Mouse (Mus musculus) hindbrain, embryonic 15.5 days (tissue): Measurements from ENCODE around the gene 4930438A08Rik. TPM values are rescaled to one million over a fixed set of nuclear protein-coding genes. Genes with fewer than 3 reads are reported as not detected.
A peak's percentile ranks its signal among the peaks of the same experiment; 100 is the strongest.

Source experiments
- ATAC-seq: fragments of 200-750 bp; cut with Nextera tagmentation; 2 replicates; pipeline ENCODE4 v1.8.0; 2017; ENCODE audit warnings: low read depth, moderate number of reproducible peaks, moderate TSS enrichment; ENCODE audit not compliant: low FRiP score
- H3K27ac ChIP-seq: fragments of 300-500 bp; sonication (generic); replicated peaks from 2 replicates; pipeline ENCODE4 v1.5.1; 2015; ENCODE audit warnings: mild to moderate bottlenecking, inconsistent platforms
- H3K27me3 ChIP-seq: fragments of 300-500 bp; sonication (generic); 2 replicates; pipeline ENCODE4 v1.6.1; 2015; ENCODE audit warnings: control low read depth, inconsistent platforms
- H3K36me3 ChIP-seq: fragments of 300-500 bp; sonication (generic); 2 replicates; pipeline ENCODE4 v1.6.1; 2015; ENCODE audit warnings: control low read depth, inconsistent platforms
- H3K4me1 ChIP-seq: fragments of 300-500 bp; sonication (generic); replicated peaks from 2 replicates; pipeline ENCODE4 v1.6.1; 2015; ENCODE audit warnings: control low read depth, inconsistent platforms
- H3K4me2 ChIP-seq: fragments of 300-500 bp; sonication (generic); 2 replicates; pipeline ENCODE4 v1.6.1; 2015; ENCODE audit warnings: moderate library complexity, mild to moderate bottlenecking, inconsistent platforms
- H3K4me3 ChIP-seq: fragments of 300-500 bp; sonication (generic); 2 replicates; pipeline ENCODE4 v1.5.1; 2015; ENCODE audit warnings: mild to moderate bottlenecking, inconsistent platforms
- H3K9ac ChIP-seq: fragments of 300-500 bp; sonication (generic); 2 replicates; pipeline ENCODE4 v1.6.1; 2015; ENCODE audit warnings: inconsistent platforms
- H3K9me3 ChIP-seq: fragments of 300-500 bp; sonication (generic); 2 replicates; pipeline ENCODE4 v1.6.1; 2016; ENCODE audit warnings: control low read depth, inconsistent platforms
- WGBS: fragments of 180-500 bp; shearing (Covaris S2); methylation state at CpG from one replicate; pipeline ENCODE4 v1.1.7; 2015; 5-methylcytosine and 5-hydroxymethylcytosine counted together
- polyA plus RNA-seq: library from polyadenylated mRNA; unstranded; fragments of >200 nt; fragmentation: Nextera tagmentation; extraction: Ambion mirVana; gene quantifications from 2 replicates; pipeline ENCODE4 v1.2.1, GENCODE M21; 2015

4930438A08Rik gene
- polyA plus RNA-seq, 1 experiment from 2014 or later: not detected

DNA sequence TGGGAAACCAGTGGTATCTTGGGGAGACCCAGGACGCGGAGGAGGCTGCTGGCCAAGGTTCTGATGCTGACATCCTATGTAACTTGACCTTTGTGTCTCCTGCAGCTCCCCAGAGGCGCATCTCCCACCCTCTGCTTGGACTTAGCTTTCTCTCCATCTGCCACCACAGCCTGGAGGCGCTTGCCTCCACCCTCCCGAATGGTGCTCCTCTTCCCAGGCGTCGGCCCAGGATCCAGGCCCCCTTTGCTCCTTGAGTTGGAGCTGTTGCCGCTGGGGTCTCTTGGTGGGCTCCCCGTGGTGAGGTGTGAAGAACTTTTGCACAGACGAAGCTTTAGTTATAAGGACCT is 56.5 kb downstream of the 4930438A08Rik start:
- Histone ChIP-seq H3K9ac (peak overlapping the region; percentile 69), H3K9me3 (no peaks in the 10 kb centered on the region), H3K36me3 (peaks cover 25% of the 10 kb centered on the region), H3K27ac (no peak overlapping the region), H3K4me3 (peak overlapping the region; percentile 96), H3K4me1 (peaks cover 55% of the 10 kb centered on the region), H3K4me2 (peak overlapping the region; percentile 85), H3K27me3 (no peaks in the 10 kb centered on the region)
- WGBS: 23% methylated on average over 10 of the region's 10 CpGs
- peak; percentile 13; the same call in 1 of the 2 replicates for ATAC-seq

DNA sequence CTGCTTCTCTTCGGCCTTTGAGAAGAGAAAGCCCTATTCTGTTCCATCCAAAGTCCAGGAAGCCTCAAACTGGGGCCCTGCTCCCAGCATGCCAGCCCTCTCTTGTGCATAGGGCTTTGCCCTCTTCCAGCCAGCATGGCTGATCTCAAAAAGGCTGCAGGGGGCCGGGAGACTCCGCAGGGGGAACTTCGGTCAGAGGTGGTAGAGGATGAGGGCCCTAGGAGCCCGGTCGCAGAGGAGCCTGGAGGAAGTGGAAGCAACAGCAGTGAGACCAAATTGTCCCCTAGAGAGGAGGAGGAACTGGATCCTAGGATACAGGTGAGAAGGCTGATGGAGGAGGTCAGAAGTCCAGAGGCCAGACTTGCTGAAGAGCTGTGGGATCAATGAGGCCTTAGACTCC is 56.9 kb downstream of the 4930438A08Rik start:
- Histone ChIP-seq H3K9me3 (no peaks in the 10 kb centered on the region), H3K4me3 (peak overlapping the region; percentile 96), H3K27ac (no peak overlapping the region), H3K27me3 (no peaks in the 10 kb centered on the region), H3K36me3 (peaks cover 28% of the 10 kb centered on the region), H3K4me2 (peak overlapping the region; percentile 85), H3K4me1 (peaks cover 55% of the 10 kb centered on the region), H3K9ac (peak overlapping the region; percentile 69)
- ATAC-seq: no peak
- 85% methylated on average over 6 of the region's 6 CpGs for WGBS

DNA sequence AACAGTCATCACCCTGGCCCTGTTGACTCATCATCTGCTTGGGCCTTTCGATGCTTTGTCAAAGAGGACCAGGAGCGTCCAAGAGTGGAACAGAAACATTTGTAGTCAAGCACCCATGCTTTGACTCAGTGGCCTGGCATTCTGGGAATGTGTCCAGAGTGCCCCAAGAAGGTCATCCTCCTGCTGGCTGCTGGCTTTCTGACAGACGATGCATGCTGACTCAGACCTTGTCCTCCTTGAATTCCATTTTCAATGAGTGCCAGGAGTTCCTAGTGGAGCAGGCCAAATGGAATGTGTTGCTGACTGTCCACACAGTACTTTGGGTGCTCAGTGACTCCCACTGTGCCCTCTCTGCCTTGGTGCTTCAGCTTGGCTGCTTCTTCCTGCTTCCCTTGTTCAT is 60.1 kb downstream of the 4930438A08Rik start:
- H3K27ac ChIP-seq: no peak overlapping the region
- H3K9me3 ChIP-seq: no peaks in the 10 kb centered on the region
- H3K4me3 ChIP-seq: no peak overlapping the region
- H3K9ac ChIP-seq: no peak overlapping the region
- no peaks in the 10 kb centered on the region for H3K27me3 ChIP-seq
- H3K4me2 ChIP-seq: no peak overlapping the region
- H3K4me1 ChIP-seq: peaks cover 40% of the 10 kb centered on the region
- ATAC-seq: no peak
- 67% methylated on average over 3 of the region's 3 CpGs for WGBS
- H3K36me3 ChIP-seq: peaks cover 38% of the 10 kb centered on the region

Other genes starting within 250 kb of the 4930438A08Rik start
- 0.16 TPM in 1 of 2 replicates, not detected in the other for gene Gm12248, start 181.7 kb upstream of the 4930438A08Rik start, polyA plus RNA-seq
- gene Cnot8, start 170.6 kb upstream of the 4930438A08Rik start, polyA plus RNA-seq: 103 and 106 TPM in 2 replicates
- 13.2 and 17.0 TPM in 2 replicates for gene Gemin5, start 106.3 kb upstream of the 4930438A08Rik start, polyA plus RNA-seq
- 90.5 and 93.9 TPM in 2 replicates for gene Mrpl22, start 103.1 kb upstream of the 4930438A08Rik start, polyA plus RNA-seq
- gene Igtp, start 75.2 kb upstream of the 4930438A08Rik start, polyA plus RNA-seq: 2.2 and 3.3 TPM in 2 replicates
- gene Irgm2, start 75.2 kb upstream of the 4930438A08Rik start, polyA plus RNA-seq: 1.3 and 1.8 TPM in 2 replicates
- gene Zfp692, start 32.3 kb downstream of the 4930438A08Rik start, polyA plus RNA-seq: 30.2 and 30.8 TPM in 2 replicates
- gene Zfp672, start 55.5 kb downstream of the 4930438A08Rik start, polyA plus RNA-seq: 37.5 and 39.4 TPM in 2 replicates
- gene Sh3bp5l, start 55.9 kb downstream of the 4930438A08Rik start, polyA plus RNA-seq: 48.4 and 51.9 TPM in 2 replicates
- gene Lypd8, start 104.2 kb downstream of the 4930438A08Rik start, polyA plus RNA-seq: 0.39 TPM in 1 of 2 replicates, not detected in the other
- not detected in 2 replicates for gene 1810065E05Rik, start 146.3 kb downstream of the 4930438A08Rik start, polyA plus RNA-seq
- gene Gm12253, start 157.8 kb downstream of the 4930438A08Rik start, polyA plus RNA-seq: not detected in 2 replicates
- gene Lypd9, start 178.1 kb downstream of the 4930438A08Rik start, polyA plus RNA-seq: not detected in 2 replicates
- gene Olfr30, start 187.5 kb downstream of the 4930438A08Rik start, polyA plus RNA-seq: not detected in 2 replicates
- gene Olfr332, start 217.8 kb downstream of the 4930438A08Rik start, polyA plus RNA-seq: not detected in 2 replicates
- gene Olfr331, start 227.8 kb downstream of the 4930438A08Rik start, polyA plus RNA-seq: not detected in 2 replicates